21 mouse cellular contexts compared by ENCODE assay signal in genomic region chr6:119508221-119508620, GRCm38 (mm10). TPM values are rescaled to one million over a fixed set of nuclear protein-coding genes. Genes with fewer than 3 reads are reported as not detected.
DNase-seq lines count a peak whose midpoint lies in the region; ATAC-seq lines count a peak whose summit lies in the region.
"Had no signal": no experiment of that assay in that cellular context is flagged by ENCODE, and none has a peak within 500 bp of the region (broad histone marks: within the 10 kb centered on the region; RNA-seq: fewer than 3 reads in every experiment).

No protein-coding gene starts in this region.

- no peaks in the 10 kb centered on the region for H3K36me3 ChIP-seq in heart, embryonic 15.5 days
- peaks cover 20% of the 10 kb centered on the region for H3K36me3 ChIP-seq in limb, embryonic 10.5 days
- H3K36me3 ChIP-seq: midbrain, embryonic 13.5 days had no signal

- H3K4me2 ChIP-seq in heart, embryonic 15.5 days = no peak overlapping the region
- H3K4me2 ChIP-seq: midbrain, embryonic 13.5 days had no signal

- intact Hi-C loops in heart, postnatal 14 days (cut with DNase I) = no loop called here

- no peaks in the 10 kb centered on the region for H3K9me3 ChIP-seq in heart, embryonic 15.5 days (replicated peaks)
- H3K9me3 ChIP-seq in limb, embryonic 10.5 days (replicated peaks) = no peaks in the 10 kb centered on the region
- H3K9me3 ChIP-seq: forebrain, embryonic 10.5 days; midbrain, embryonic 13.5 days had no signal

- H3K4me3 ChIP-seq in heart, embryonic 15.5 days = no peak overlapping the region
- H3K4me3 ChIP-seq in limb, embryonic 10.5 days = no peak overlapping the region
- H3K4me3 ChIP-seq: forebrain, embryonic 10.5 days; left cerebral cortex, adult 2 months; midbrain, embryonic 13.5 days had no signal

- peaks cover 20% of the 10 kb centered on the region for H3K4me1 ChIP-seq in heart, embryonic 15.5 days (replicated peaks)
- peaks cover 12% of the 10 kb centered on the region; the same call in 1 of the 2 replicates for H3K4me1 ChIP-seq in limb, embryonic 10.5 days
- H3K4me1 ChIP-seq: midbrain, embryonic 13.5 days had no signal

- H3K27ac ChIP-seq in heart, embryonic 15.5 days = peak overlapping the region; percentile 75
- no peak overlapping the region for H3K27ac ChIP-seq in limb, embryonic 10.5 days
- H3K27ac ChIP-seq: forebrain, embryonic 10.5 days; left cerebral cortex, adult 2 months; midbrain, embryonic 13.5 days had no signal

- DNase-seq in heart, adult 11 months = peak; percentile 89
- DNase-seq in heart, adult 18-20 months = no peak
- no peak for DNase-seq in heart, postnatal 14 days
- peak; percentile 29 for DNase-seq in CD4-positive helper T cell, adult 2 months (ENCODE audit: low read depth, low spot score)
- DNase-seq in limb, embryonic 10.5 days (ENCODE audit: low spot score) = no peak
- no peak for DNase-seq in lung, postnatal 25 days (ENCODE audit: low spot score)
- DNase-seq: adrenal gland, adult 2 months; cerebellum, adult 2 months; forebrain, postnatal 0 days; gastrocnemius, postnatal 10 days; kidney, postnatal 25 days; left cerebral cortex, postnatal 4 days; liver, postnatal 0 days; lung, postnatal 10 days had no signal

- 93% methylated on average over 6 of the region's 6 CpGs for WGBS in heart, embryonic 15.5 days
- WGBS in limb, embryonic 10.5 days = 95% methylated on average over 6 of the region's 6 CpGs

- H3K9ac ChIP-seq in heart, embryonic 15.5 days = no peak overlapping the region
- H3K9ac ChIP-seq: forebrain, postnatal 0 days; liver, postnatal 0 days; midbrain, embryonic 13.5 days had no signal

- ATAC-seq in heart, embryonic 15.5 days (replicated peaks; ENCODE audit: insufficient number of reproducible peaks, insufficient read depth, low FRiP score, low read depth) = no peak
- peak; percentile 27 for ATAC-seq in inflammation-experienced regulatory T-cells, adult 6 months
- ATAC-seq: forebrain, postnatal 0 days; liver, postnatal 0 days; midbrain, embryonic 13.5 days had no signal

- H3K27me3 ChIP-seq in heart, embryonic 15.5 days = no peaks in the 10 kb centered on the region
- H3K27me3 ChIP-seq in limb, embryonic 10.5 days (ENCODE audit: low read depth, poor library complexity, severe bottlenecking) = no peaks in the 10 kb centered on the region
- H3K27me3 ChIP-seq: midbrain, embryonic 13.5 days had no signal

RNA-seq across cellular contexts. Expression of gene Fbxl14, which starts 28.8 kb away (rescaled TPM):
- total RNA-seq in heart, adult 18-20 months (2021) = 10 to 100 TPM; 15.0 to 15.6 TPM
- polyA plus RNA-seq in heart, embryonic 15.5 days (2015; fragmentation: Nextera tagmentation; extraction: Ambion mirVana) = 2.7 and 3.1 TPM in 2 replicates
- 10 to 100 TPM; 15.4 to 16.5 TPM for total RNA-seq in heart, postnatal 14 days (2021)
- 10 to 100 TPM; 13.8 to 15.1 (median 14.3) TPM for polyA plus RNA-seq in inflammation-experienced regulatory T-cells, adult 6 months (2017; shearing (Covaris generic))
- polyA plus RNA-seq in limb, embryonic 10.5 days (2016; fragmentation: Nextera tagmentation; extraction: Ambion mirVana) = 3.0 and 3.5 TPM in 2 replicates

RNA-seq across cellular contexts. Expression of gene Wnt5b, which starts 35.9 kb away (rescaled TPM):
- total RNA-seq in heart, adult 18-20 months (2021) = 1 to 10 TPM; 2.4 to 2.5 TPM
- 5.8 and 8.0 TPM in 2 replicates for polyA plus RNA-seq in heart, embryonic 15.5 days (2015; fragmentation: Nextera tagmentation; extraction: Ambion mirVana)
- total RNA-seq in heart, postnatal 14 days (2021) = 1 to 10 TPM; 4.7 to 4.9 TPM
- under 1 TPM in 1 of 3 experiments, not detected in 2; 0.16 TPM for polyA plus RNA-seq in inflammation-experienced regulatory T-cells, adult 6 months (2017; shearing (Covaris generic))
- polyA plus RNA-seq in limb, embryonic 10.5 days (2016; fragmentation: Nextera tagmentation; extraction: Ambion mirVana) = 17.6 and 18.5 TPM in 2 replicates
- total RNA-seq: hematopoietic stem cell, adult 5-6 weeks; megakaryocyte, adult 5-6 weeks had no signal

Comparison
In these comparisons a context has a peak if more than half of its experiments do, and no peak if none do; other contexts are left out.
1. DNase-seq: peak in heart, adult 11 months (single experiment) and CD4-positive helper T cell, adult 2 months (single experiment); none in heart, adult 18-20 months (0 of 2), heart, postnatal 14 days (0 of 2), limb, embryonic 10.5 days (single experiment) and lung, postnatal 25 days (single experiment).